Mouse (Mus musculus) right cerebral cortex, adult 2 months (tissue): ENCODE measurements at regions not wholly inside any gene's neighbourhood (a gene's known extent, or its start where the extent isn't known, plus 50 kb on each side); places are given as distances from the start of the nearest gene placed in this dataset.

ENCODE experiments used
- DNase-seq, 2 experiments: peaks; one replicate each; pipeline ENCODE4 v3.0.0; 2021 to 2022; ENCODE audit warnings: low spot score in 2 of 2

- DNase-seq, result no peak
Measured at GRCm38 (mm10) chr17:61018647-61019046, 1862.5 kb downstream of the Efna5 start.
